Mouse (Mus musculus): ENCODE results near the gene Nhlrc2.

GRCm38 (mm10) chr19:56637035-56637683 is 89.1 kb downstream of the Nhlrc2 start:
- TF ChIP-seq POLR2A (IDR thresholded peaks at IDR 0.05; ENCODE audit: low read depth, low read length) (no peak), CTCF (conservative IDR thresholded peaks at IDR 0.05; ENCODE audit: insufficient read depth, insufficient read length, low read depth, low read length) (no peak)

Measured in kidney, adult 2 months (tissue).